Mouse (Mus musculus): ENCODE measurements around the gene Tanc1. TPM values are rescaled to one million over a fixed set of nuclear protein-coding genes. Genes with fewer than 3 reads are reported as not detected.

The Tanc1 gene
- polyA plus RNA-seq, 1 experiment from 2014 or later = 29.8 TPM

DNA sequence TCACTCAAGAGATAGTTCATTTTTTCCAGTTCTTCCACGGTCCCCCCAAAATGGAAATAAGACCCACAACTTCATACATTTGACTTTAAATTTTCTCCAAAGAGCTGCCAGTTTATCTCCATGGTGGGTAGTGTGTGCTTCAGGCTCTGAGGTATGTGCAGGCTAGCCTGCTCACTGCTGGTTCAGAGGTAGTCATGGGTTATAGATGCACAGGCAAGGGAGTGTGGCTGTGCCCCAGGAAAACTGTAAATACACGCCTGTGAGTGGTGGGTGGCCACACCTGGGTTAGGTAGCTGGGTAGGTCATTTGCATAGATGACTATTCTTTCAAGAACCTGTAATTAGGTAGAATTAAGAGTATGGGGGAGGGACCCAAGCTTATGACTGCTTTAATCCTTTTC is 227.9 kb downstream of the Tanc1 start:
- no peaks in the 10 kb centered on the region for H3K9me3 ChIP-seq (replicated peaks; ENCODE audit: low read length)
- no peak overlapping the region for H3K4me3 ChIP-seq (replicated peaks; ENCODE audit: low read depth, low read length)
- peaks cover 71% of the 10 kb centered on the region for H3K36me3 ChIP-seq (ENCODE audit: insufficient read depth, low read length)
- no peaks in the 10 kb centered on the region for H3K4me1 ChIP-seq (replicated peaks; ENCODE audit: insufficient read depth, low read length)
- H3K27ac ChIP-seq = no peak overlapping the region
- ATAC-seq (replicated peaks; ENCODE audit: low FRiP score, low read depth) = no peak
- no peak overlapping the region for H3K4me2 ChIP-seq (ENCODE audit: low read length)
- no peak for DNase-seq (ENCODE audit: low spot score)
- WGBS = 75% methylated on average over 2 of the region's 2 CpGs
- no peak for TF ChIP-seq CTCF (IDR thresholded peaks at IDR 0.05; ENCODE audit: low read depth)
- H3K9ac ChIP-seq (ENCODE audit: low read depth, low read length) = no peak overlapping the region
- H3K27me3 ChIP-seq (ENCODE audit: insufficient read depth, low read length) = no peaks in the 10 kb centered on the region

DNA sequence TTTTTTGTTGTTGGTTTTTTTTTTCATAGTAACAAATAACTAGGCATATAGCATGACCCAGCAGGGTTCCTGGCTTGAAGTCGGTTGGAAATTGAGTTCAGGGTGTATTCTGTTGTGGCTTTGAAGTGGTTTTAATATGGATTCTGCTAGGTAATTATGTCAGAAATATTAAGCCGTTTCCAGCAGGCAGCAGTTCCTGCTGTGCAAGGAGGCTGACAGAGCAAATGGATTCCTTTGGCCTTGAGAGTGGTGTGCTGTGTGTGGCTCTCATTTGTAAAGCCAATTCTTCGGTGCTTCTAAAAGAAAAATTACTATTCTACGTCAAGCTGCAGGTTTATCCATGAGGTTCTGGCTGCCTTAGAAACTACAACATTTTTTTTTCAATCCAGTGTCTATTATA is 228.3 kb downstream of the Tanc1 start:
- ATAC-seq (replicated peaks; ENCODE audit: low FRiP score, low read depth) = no peak
- no peak overlapping the region for H3K27ac ChIP-seq
- no peak overlapping the region for H3K4me2 ChIP-seq (ENCODE audit: low read length)
- no peak for DNase-seq (ENCODE audit: low spot score)
- no peak overlapping the region for H3K4me3 ChIP-seq (replicated peaks; ENCODE audit: low read depth, low read length)
- no peaks in the 10 kb centered on the region for H3K9me3 ChIP-seq (replicated peaks; ENCODE audit: low read length)
- WGBS = 72% methylated on average over 4 of the region's 4 CpGs
- H3K4me1 ChIP-seq (replicated peaks; ENCODE audit: insufficient read depth, low read length) = no peaks in the 10 kb centered on the region
- H3K36me3 ChIP-seq (ENCODE audit: insufficient read depth, low read length) = peaks cover 70% of the 10 kb centered on the region
- H3K9ac ChIP-seq (ENCODE audit: low read depth, low read length) = no peak overlapping the region
- H3K27me3 ChIP-seq (ENCODE audit: insufficient read depth, low read length) = no peaks in the 10 kb centered on the region
- no peak for TF ChIP-seq CTCF (IDR thresholded peaks at IDR 0.05; ENCODE audit: low read depth)

DNA sequence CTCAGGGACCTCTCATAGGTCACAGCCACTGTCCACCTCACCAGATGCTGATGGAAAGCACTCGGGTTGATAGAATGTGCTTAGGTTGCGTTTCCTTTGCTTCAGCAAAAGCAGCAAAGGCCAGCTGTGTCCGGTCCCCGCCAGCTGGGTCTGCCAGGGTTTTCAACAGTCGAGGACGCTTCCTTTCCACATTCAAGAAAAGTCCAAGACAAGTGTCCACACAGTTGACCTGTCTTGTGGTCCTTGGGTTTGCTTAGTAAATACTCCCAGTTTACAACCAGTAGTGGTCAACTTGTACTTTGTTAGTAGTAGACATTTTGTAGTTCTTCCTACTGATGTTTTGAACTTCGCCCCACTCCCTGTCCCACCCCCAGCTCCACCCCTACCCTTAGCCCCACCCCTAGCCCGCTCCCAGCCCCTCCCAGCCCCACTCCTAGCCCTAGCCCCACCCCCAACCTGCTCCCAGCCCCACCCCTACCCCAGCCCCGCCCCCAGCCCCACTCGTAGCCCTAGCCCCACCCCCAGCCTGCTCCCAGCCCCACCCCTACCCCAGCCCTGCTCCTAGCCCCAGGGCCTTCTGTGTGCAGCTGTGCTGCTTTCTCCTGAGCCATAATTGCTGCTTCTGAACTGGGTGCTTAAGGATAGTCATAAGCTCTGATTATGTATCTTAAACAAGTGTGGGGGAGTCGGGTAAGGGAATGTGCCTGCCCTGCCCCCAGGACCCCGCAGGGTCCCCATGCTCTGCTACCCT is 229.5 kb downstream of the Tanc1 start:
- DNase-seq (ENCODE audit: low spot score) (peak; percentile 55), ATAC-seq (replicated peaks; ENCODE audit: low FRiP score, low read depth) (peak; percentile 81)
- no peaks in the 10 kb centered on the region for H3K27me3 ChIP-seq (ENCODE audit: insufficient read depth, low read length)
- no peak overlapping the region for H3K4me3 ChIP-seq (replicated peaks; ENCODE audit: low read depth, low read length)
- WGBS = 55% methylated on average over 12 of the region's 12 CpGs
- no peaks in the 10 kb centered on the region for H3K4me1 ChIP-seq (replicated peaks; ENCODE audit: insufficient read depth, low read length)
- peak overlapping the region; percentile 72 for H3K27ac ChIP-seq
- H3K36me3 ChIP-seq (ENCODE audit: insufficient read depth, low read length) = peaks cover 66% of the 10 kb centered on the region
- no peak for TF ChIP-seq CTCF (IDR thresholded peaks at IDR 0.05; ENCODE audit: low read depth)
- no peaks in the 10 kb centered on the region for H3K9me3 ChIP-seq (replicated peaks; ENCODE audit: low read length)
- no peak overlapping the region for H3K4me2 ChIP-seq (ENCODE audit: low read length)
- no peak overlapping the region for H3K9ac ChIP-seq (ENCODE audit: low read depth, low read length)

DNA sequence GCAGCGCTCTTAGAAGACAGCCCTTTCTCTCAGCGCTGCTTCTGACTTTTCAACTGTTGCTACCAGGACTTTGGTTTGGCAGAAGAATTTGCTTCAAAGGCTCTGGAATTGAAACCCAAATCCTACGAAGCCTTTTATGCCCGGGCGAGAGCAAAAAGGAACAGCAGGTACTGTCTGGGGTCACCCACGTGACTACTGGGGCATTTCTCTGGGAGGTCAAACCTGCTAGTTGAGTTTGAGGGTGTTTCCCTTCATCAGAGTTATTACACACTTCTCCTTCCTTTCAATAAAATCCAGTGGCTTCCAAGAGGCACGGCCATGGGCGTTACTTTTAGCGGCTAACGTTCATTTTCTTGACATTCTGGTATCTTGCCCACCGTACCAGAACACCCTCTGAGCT is 230.1 kb downstream of the Tanc1 start:
- H3K4me3 ChIP-seq (replicated peaks; ENCODE audit: low read depth, low read length) = no peak overlapping the region
- H3K27me3 ChIP-seq (ENCODE audit: insufficient read depth, low read length) = no peaks in the 10 kb centered on the region
- no peak for DNase-seq (ENCODE audit: low spot score)
- no peak for ATAC-seq (replicated peaks; ENCODE audit: low FRiP score, low read depth)
- H3K27ac ChIP-seq = peak overlapping the region; percentile 64
- H3K9me3 ChIP-seq (replicated peaks; ENCODE audit: low read length) = no peaks in the 10 kb centered on the region
- no peak overlapping the region for H3K9ac ChIP-seq (ENCODE audit: low read depth, low read length)
- no peak for TF ChIP-seq CTCF (IDR thresholded peaks at IDR 0.05; ENCODE audit: low read depth)
- H3K4me1 ChIP-seq (replicated peaks; ENCODE audit: insufficient read depth, low read length) = no peaks in the 10 kb centered on the region
- WGBS = 78% methylated on average over 11 of the region's 11 CpGs
- H3K4me2 ChIP-seq (ENCODE audit: low read length) = no peak overlapping the region
- peaks cover 62% of the 10 kb centered on the region for H3K36me3 ChIP-seq (ENCODE audit: insufficient read depth, low read length)

DNA sequence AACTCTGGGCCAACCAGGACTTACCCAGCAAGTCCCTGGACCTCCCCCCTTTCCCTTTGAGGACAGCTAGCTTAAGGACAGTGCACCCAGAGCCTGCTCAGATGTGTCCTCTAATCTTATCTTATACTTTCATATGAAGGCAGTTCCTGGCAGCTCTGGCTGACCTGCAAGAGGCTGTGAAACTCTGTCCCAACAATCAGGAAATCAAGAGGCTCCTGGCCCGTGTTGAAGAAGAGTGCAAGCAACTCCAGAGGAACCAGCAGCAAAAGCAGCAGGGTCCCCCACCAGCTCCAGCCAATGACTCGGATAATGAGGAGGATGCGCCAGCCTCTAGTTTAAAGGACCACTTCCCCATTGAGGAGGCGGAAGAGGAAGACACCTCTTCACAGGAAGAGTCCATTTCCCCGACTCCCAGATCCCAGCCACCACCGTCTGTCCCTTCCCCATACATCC is 230.7 kb downstream of the Tanc1 start:
- Histone ChIP-seq H3K27me3 (ENCODE audit: insufficient read depth, low read length) (no peaks in the 10 kb centered on the region), H3K9ac (ENCODE audit: low read depth, low read length) (no peak overlapping the region), H3K4me1 (replicated peaks; ENCODE audit: insufficient read depth, low read length) (no peaks in the 10 kb centered on the region), H3K4me3 (replicated peaks; ENCODE audit: low read depth, low read length) (no peak overlapping the region), H3K27ac (peak overlapping the region; percentile 64; the same call in 1 of the 2 replicates), H3K4me2 (ENCODE audit: low read length) (no peak overlapping the region), H3K36me3 (ENCODE audit: insufficient read depth, low read length) (peaks cover 56% of the 10 kb centered on the region), H3K9me3 (replicated peaks; ENCODE audit: low read length) (no peaks in the 10 kb centered on the region)
- no peak for ATAC-seq (replicated peaks; ENCODE audit: low FRiP score, low read depth)
- DNase-seq (ENCODE audit: low spot score) = no peak
- 82% methylated on average over 6 of the region's 6 CpGs for WGBS
- no peak for TF ChIP-seq CTCF (IDR thresholded peaks at IDR 0.05; ENCODE audit: low read depth)

DNA sequence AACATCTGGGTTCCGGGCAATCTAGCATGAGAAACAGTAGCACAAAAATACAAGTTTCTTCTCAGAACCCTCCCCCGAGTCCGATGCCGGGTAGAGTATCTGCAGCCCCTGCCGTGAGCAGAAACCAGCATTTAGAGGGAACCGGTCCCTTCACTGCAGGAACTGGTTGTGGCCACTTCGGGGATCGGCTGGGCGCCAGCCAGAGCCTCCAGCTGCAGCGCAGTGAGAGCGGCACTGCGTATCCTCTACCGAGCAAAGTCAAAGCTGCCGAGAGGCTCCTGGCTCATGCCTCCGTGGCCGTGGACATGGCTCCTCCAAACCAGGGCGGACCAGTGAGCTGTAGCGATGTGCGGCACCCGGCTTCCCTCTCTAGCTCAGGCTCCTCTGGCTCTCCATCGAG is 231.3 kb downstream of the Tanc1 start:
- DNase-seq (ENCODE audit: low spot score) (no peak), ATAC-seq (replicated peaks; ENCODE audit: low FRiP score, low read depth) (no peak)
- H3K9ac ChIP-seq (ENCODE audit: low read depth, low read length) = no peak overlapping the region
- H3K4me1 ChIP-seq (replicated peaks; ENCODE audit: insufficient read depth, low read length) = no peaks in the 10 kb centered on the region
- no peak overlapping the region for H3K27ac ChIP-seq
- no peak overlapping the region for H3K4me2 ChIP-seq (ENCODE audit: low read length)
- peaks cover 50% of the 10 kb centered on the region for H3K36me3 ChIP-seq (ENCODE audit: insufficient read depth, low read length)
- no peak for TF ChIP-seq CTCF (IDR thresholded peaks at IDR 0.05; ENCODE audit: low read depth)
- H3K9me3 ChIP-seq (replicated peaks; ENCODE audit: low read length) = no peaks in the 10 kb centered on the region
- H3K4me3 ChIP-seq (replicated peaks; ENCODE audit: low read depth, low read length) = no peak overlapping the region
- no peaks in the 10 kb centered on the region for H3K27me3 ChIP-seq (ENCODE audit: insufficient read depth, low read length)
- WGBS = 87% methylated on average over 21 of the region's 21 CpGs

Measured in kidney, postnatal 0 days (tissue).